Mouse (Mus musculus) olfactory bulb, adult 2 months (tissue): Measurements from ENCODE around the gene Ep300. TPM values are rescaled to one million over a fixed set of nuclear protein-coding genes. Genes with fewer than 3 reads are reported as not detected.
A peak's percentile ranks its signal among the peaks of the same experiment; 100 is the strongest.

ENCODE experiments used
- H3K27ac ChIP-seq: fragments of 200-500 bp; 2 replicates; pipeline ENCODE4 v1.5.1; 2012; ENCODE audit warnings: low read depth, low read length; ENCODE audit not compliant: insufficient read depth
- H3K4me1 ChIP-seq: fragments of 200-500 bp; 2 replicates; pipeline ENCODE4 v1.6.1; 2012; ENCODE audit warnings: low read length; ENCODE audit not compliant: control insufficient read depth, insufficient read depth
- H3K4me3 ChIP-seq: fragments of 200-500 bp; 2 replicates; pipeline ENCODE4 v1.5.1; 2012; ENCODE audit warnings: mild to moderate bottlenecking, low read depth, low read length, moderate library complexity; ENCODE audit not compliant: insufficient read depth
- CTCF ChIP-seq: fragments of 200-500 bp; IDR thresholded peaks from 2 replicates; pipeline ENCODE4 v1.5.1; 2012; ENCODE audit warnings: low read depth, mild to moderate bottlenecking, low read length, moderate library complexity; ENCODE audit not compliant: insufficient read depth
- POLR2A ChIP-seq: fragments of 200-500 bp; IDR thresholded peaks from 2 replicates; pipeline ENCODE4 v1.6.1; 2012; ENCODE audit warnings: mild to moderate bottlenecking, low read depth, low read length, moderate library complexity; ENCODE audit not compliant: insufficient read depth
- WGBS: fragments of 180-500 bp; shearing (Covaris S2); methylation state at CpG from one replicate; pipeline ENCODE4 v1.1.7; 2018; 5-methylcytosine and 5-hydroxymethylcytosine counted together
- polyA plus RNA-seq: library from polyadenylated mRNA; stranded (reverse); fragments of >200 nt; gene quantifications from 2 replicates; pipeline ENCODE4 v1.2.4, GENCODE M21; 2012; ENCODE audit warnings: low replicate concordance; ENCODE audit not compliant: missing spikeins, insufficient read depth, insufficient read length

Gene Ep300
- polyA plus RNA-seq: 218 TPM in 1 of 2 replicates, not detected in the other

GRCm38 (mm10) chr15:81584913-81585745 lies at the start of gene Ep300:
TSS of gene Ep300 (plus strand) at chr15:81585351.
- Histone ChIP-seq H3K4me1 (peaks cover 5% of the 10 kb centered on the region), H3K4me3 (peak within 1 kb of the TSS; percentile 86), H3K27ac (peak within 1 kb of the TSS; percentile 97)
- under 1% methylated on average over 68 of the region's 68 CpGs for WGBS
- no peak for TF ChIP-seq CTCF
- TF ChIP-seq POLR2A: no peak; the same call in 1 of the 2 replicates

GRCm38 (mm10) chr15:81535881-81536351 lies 49.2 kb upstream of the Ep300 start:
- Histone ChIP-seq H3K4me3 (no peak overlapping the region), H3K27ac (no peak overlapping the region), H3K4me1 (no peaks in the 10 kb centered on the region)
- WGBS: 15% methylated on average over 9 of the region's 9 CpGs
- TF ChIP-seq POLR2A: no peak
- no peak for TF ChIP-seq CTCF

GRCm38 (mm10) chr15:81538149-81538548 lies 47.0 kb upstream of the Ep300 start:
- Histone ChIP-seq H3K4me3 (no peak overlapping the region), H3K4me1 (no peaks in the 10 kb centered on the region), H3K27ac (no peak overlapping the region)
- TF ChIP-seq CTCF: no peak
- no peak for TF ChIP-seq POLR2A
- 89% methylated on average over 4 of the region's 4 CpGs for WGBS

GRCm38 (mm10) chr15:81539560-81539959 lies 45.6 kb upstream of the Ep300 start:
- Histone ChIP-seq H3K4me3 (no peak overlapping the region), H3K27ac (no peak overlapping the region), H3K4me1 (no peaks in the 10 kb centered on the region)
- 68% methylated on average over 2 of the region's 2 CpGs for WGBS
- TF ChIP-seq CTCF: no peak

GRCm38 (mm10) chr15:81544916-81545315 lies 40.2 kb upstream of the Ep300 start:
- H3K27ac ChIP-seq: no peak overlapping the region
- TF ChIP-seq POLR2A (no peak), CTCF (no peak)
- WGBS: 94% methylated on average over 2 of the region's 2 CpGs

GRCm38 (mm10) chr15:81545387-81546176 lies 39.6 kb upstream of the Ep300 start:
- Histone ChIP-seq H3K4me1 (no peaks in the 10 kb centered on the region), H3K4me3 (no peak overlapping the region), H3K27ac (no peak overlapping the region)
- no peak for TF ChIP-seq CTCF
- no peak for TF ChIP-seq POLR2A
- WGBS: 89% methylated on average over 5 of the region's 5 CpGs

More at GRCm38 (mm10) chr15:81544916-81545315, 40.2 kb upstream of the Ep300 start:
- H3K4me1 ChIP-seq: no peaks in the 10 kb centered on the region
- H3K4me3 ChIP-seq: no peak overlapping the region

GRCm38 (mm10) chr15:81553455-81553854 lies 31.7 kb upstream of the Ep300 start:
- WGBS: 91% methylated on average over 1 of the region's 1 CpGs
- Histone ChIP-seq H3K27ac (no peak overlapping the region), H3K4me1 (no peaks in the 10 kb centered on the region), H3K4me3 (no peak overlapping the region)
- TF ChIP-seq POLR2A: no peak
- no peak for TF ChIP-seq CTCF

GRCm38 (mm10) chr15:81554558-81555297 lies 30.4 kb upstream of the Ep300 start:
- Histone ChIP-seq H3K4me3 (no peak overlapping the region), H3K27ac (no peak overlapping the region), H3K4me1 (no peaks in the 10 kb centered on the region)
- no peak for TF ChIP-seq CTCF
- TF ChIP-seq POLR2A: no peak
- 76% methylated on average over 18 of the region's 18 CpGs for WGBS
